Mouse (Mus musculus) mouse trophoblast stem cell (cell line): ENCODE data around the gene Necab3.

Experiments used
- in situ Hi-C, 2 experiments: fragments of 300-500 bp; cut with MseI, MboI; formaldehyde crosslinking; loops; 2 replicates in 1 of 2; 3 replicates in 1 of 2; pipeline ENCODE4 v1.15.1; 2025

The Necab3 gene

DNA sequence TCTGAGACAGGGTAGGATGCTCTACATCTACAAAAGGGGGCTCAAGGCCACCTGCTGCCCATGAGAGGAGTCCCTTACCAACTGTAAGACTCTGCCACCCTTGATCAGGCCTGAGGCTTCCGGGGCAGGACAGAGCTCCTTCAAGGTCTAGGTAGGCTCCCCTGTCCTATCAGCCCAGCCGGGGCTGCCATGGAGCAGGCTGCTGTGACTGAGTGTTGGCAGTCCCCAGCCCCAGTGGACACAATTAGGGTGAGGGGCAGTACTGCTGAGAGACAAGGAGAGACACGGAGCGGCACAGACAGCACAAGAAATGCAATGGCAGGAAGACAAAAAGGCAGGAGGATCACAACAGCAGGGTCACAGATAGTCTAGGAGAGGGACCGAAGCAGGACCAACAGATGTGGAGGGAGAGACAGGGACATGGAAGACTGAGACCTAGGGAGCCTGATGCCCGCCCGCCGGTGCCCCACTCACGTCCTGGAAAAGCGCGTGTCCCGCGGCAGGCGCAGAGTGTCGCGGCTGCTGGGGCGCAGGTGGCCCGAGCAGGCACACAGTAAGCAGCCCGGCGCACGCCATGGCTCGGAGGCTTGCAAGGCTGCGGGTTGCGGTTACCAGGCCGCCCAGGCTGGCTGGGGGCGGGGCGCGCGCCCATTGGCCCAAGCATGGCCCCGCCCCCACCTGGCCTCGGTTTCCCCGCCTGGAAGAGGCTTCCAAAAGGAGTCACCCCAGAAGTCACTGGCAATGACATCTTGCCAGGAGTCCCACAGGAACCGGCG lies at the start of gene Necab3:
Necab3 (minus strand) TSS at position 627 of the 776 bp plus-strand sequence.
- in situ Hi-C loops: no loop called here

DNA sequence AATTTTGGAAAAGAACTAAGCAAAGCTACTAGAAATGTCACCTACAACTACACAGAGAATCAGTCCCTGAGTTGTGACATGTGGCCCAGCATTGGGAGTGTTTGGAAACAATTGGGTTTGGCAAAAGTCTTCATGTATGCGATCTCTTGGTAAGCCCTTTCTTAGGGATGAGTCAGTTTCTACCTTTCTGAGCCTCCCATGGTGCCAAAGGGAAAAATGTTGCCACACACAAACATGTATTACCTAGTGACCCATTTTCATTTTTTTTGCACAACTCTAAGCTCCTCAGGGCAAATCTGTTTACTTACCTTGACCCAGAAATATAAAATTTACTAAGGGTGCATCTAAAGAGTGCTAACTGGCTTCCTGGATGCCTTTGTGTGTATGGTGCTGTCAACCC lies 48.3 kb upstream of the Necab3 start:
- in situ Hi-C loops: no loop called here

DNA sequence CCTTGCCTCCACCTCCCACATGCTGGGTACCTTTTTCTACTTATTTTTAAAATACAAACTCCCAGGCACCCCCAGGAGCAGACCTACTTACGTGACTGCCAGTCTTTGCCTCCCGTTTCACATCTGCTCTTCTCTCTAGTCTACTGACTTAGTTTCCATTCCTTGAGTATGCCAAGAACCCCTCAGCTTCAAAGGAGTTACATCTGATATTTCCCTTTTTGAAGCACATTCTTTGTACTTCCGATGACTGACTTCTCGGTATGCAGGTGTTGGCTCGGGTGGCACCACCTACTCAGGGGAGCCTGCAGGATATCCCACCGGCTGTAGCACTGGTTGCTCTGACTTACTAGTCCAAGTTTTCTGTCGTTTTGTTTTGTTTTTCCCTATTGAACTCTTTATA lies 45.5 kb upstream of the Necab3 start:
- in situ Hi-C loops: no loop called here

DNA sequence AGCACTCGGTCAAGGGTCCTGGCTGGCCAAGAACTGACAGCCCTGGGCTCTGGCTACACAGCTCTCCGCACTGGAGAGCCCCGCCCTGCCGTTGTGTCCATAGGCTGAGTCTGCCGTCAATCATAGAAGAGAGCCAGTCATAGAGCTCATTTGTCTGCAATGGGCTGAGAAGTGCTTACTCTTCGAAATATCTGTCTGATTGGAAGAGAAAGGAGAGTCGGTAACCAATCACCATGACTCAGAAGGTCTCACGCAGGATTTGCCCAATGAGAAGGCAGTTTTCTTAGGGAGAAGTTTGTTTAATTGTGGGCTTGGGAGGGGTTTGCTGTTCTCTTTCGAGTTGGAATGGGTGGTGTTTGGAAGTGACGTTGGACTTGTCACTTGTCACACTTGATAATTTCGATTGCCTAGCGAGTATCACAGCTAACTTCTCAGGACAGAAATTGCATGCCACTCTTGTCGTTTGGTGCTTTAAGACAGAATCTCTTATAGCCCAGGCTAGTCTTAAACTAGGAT lies 45.0 kb upstream of the Necab3 start, which contains the start of gene Pxmp4:
Pxmp4 (minus strand) TSS at position 71 of the 516 bp plus-strand sequence.
- in situ Hi-C loops: no loop called here

DNA sequence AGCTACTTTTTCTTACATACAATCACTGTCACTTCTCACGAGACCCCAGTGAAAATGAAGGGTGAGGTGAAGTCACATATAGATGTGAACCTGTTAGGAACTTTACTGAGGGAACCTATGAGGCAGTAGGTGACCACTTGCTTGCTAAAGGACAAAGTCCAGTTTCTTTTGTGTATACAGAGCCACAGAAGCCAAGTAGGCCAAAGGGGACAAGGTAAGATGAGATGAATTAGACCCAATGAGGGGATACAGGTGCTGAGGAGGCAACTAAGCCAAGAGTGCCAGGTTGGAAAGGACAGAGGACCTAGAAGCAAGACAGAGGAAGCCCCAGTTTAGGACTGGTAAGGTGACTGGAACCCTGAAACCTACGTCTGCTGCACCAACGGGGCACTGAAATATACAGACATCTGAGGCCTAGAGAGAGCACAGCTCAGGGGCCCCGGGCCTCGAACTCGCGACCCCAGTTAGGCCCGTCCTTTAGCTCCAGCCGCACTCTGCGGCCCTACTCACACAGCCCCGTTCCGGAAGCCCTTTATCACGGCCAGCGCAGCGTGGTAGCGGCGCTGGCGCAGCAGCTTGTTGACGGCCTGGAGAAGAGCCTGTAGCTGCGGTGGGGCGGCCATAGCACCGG lies 44.4 kb upstream of the Necab3 start:
- in situ Hi-C loops: no loop called here

DNA sequence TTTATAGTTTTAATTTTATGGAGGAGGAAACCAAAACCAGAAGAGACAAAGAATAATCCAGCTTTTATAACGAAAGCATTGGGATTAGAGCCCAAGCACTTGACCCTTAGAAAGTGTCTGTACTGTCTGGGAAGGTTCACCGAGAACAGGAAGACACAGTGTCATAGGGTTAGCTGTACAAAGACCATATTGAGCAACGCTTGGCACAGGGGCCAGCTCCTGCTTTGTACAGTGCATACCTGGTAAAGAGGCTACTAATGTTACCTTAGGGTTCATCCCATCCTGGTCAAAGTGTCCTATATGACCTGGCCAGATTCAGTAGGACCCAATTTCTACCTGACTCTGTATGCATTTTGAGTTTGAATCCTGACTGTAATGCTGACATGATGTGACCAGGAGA lies 42.6 kb upstream of the Necab3 start:
- in situ Hi-C loops: no loop called here

DNA sequence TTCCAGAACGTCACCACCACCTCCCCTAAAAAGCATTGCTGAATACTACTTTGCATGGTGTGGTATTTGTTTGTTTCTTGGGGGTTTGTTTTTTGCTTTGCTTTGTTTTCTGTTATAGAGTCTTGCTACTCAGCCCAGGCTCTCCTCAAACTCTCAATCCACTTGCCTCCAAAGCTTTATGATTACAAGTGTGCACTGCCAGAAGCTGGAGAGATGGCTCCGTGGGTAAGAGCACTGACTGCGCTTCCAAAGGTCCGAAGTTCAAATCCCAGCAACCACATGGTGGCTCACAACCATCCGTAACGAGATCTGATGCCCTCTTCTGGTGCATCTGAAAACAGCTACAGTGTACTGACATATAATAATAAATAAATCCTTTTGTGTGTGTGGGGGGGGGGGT lies 41.9 kb upstream of the Necab3 start:
- in situ Hi-C loops: no loop called here

DNA sequence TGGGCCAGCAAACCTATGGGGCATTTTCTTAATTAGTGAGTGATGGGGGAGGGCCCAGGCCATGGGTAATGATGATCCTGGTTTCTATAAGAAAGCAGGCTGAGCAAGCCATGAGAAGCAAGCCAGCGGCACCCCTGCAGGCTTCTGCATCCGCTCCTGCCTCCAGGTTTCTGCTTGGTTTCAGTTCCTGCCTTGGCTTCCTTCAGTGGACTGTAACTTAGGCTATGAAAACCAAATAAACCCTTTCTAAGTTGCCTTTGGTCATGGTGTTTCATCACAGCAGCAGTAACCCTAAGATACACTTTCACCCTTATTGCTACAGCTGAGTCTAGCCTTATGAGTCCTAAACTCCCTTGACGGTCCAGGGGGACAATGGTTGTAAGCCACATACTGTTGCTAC lies 38.7 kb upstream of the Necab3 start:
- in situ Hi-C loops: no loop called here

DNA sequence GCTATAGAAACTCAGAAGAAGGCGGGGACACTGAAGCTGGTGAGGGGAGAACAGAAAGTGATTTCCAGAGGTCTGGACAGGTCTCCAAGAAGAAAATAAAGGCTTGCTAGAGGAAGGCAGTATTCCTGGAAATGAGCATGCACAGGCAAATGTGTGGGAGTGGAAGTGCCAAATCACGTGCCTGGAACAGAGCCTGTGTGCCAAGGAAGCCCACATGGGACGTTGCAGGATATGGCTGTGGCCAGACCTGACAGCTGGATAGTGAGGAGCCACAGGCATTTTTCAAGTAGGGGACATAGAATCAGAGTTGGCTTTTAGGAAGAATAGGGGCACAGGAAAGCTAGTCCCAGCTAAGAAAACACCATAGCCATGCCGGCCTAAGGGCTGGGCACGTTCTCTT lies 37.1 kb upstream of the Necab3 start:
- in situ Hi-C loops: no loop called here

DNA sequence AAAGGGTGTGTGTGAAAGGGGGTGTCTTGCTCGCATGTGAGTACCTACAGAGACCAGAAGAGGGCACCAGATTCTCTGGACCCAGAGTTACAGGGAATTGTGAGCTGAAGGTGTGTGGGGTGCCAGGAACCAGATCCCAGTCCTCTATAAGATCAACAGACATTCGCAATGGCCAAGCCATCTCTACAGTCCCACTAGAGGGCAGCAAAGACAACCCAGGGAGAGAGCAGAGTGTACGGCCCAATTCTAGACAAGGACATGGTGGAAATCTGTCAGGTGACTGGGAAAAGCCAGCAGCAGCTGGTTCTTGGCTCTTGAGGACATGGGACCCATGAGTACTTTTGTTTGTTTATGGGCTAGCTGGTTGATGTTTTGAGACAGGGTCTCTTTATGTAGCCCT lies 34.3 kb upstream of the Necab3 start:
- in situ Hi-C loops: no loop called here

DNA sequence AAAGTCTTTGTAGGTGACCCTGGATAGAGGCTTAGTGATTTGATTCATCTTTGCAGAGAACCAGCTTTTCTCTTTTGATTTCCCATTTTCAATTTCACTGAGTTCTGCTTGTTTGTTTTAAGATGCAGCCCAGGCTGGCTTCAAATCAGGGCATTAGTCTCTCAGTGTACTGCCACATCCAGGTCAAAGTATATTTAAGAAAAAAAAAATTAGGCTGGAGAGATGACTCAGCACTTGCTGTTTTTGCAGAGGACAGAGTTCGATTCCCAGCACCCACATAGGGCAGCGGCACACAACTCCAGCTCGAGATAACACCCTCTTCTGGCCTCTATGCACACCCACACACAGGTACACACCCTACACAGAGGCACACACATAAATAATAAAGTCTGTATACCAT lies 32.5 kb upstream of the Necab3 start:
- in situ Hi-C loops: no loop called here

DNA sequence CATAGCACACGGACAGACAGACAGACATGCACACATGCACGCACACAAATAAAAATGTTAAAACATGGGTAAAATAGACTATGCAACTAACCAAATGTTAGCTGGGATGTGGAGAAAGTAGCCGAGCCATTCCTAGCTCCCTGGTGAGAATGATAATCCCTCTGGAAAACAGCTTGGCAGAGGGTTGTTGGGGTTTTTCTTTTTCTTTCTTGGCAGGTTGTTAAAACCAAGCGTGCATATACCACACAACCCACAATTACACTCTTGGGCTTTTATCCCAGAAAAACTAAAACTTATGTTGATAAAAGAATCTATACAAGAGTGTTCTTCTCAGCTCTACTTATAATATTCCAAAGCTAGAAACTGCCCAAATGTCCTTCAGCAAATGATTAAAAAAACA lies 30.4 kb upstream of the Necab3 start:
- in situ Hi-C loops: loop anchor here in 1 of 2 experiments (10.0 kb wide), 1 partner anchor 174 kb away; no protein-coding TSS in a partner anchor

DNA sequence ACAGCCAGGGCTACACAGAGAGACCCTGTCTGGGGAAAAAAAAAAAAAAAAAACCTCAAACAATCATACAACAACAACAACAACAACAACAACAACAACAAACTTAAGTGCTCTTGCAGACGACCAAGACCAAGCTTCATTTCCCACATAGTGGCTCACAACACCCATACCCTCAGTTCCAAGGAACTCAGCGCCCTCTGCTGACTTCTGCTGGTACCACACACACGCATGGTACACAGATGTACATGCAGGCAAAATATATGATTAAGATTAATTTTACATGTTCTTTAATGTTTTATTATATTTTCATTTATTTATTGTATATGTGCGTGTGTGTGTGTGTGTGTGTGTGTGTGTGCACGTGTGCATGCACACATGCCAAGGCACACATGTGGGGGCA lies 27.7 kb upstream of the Necab3 start:
- in situ Hi-C loops: loop anchor here in 1 of 2 experiments (10.0 kb wide), 1 partner anchor 172 kb away; no protein-coding TSS in a partner anchor

DNA sequence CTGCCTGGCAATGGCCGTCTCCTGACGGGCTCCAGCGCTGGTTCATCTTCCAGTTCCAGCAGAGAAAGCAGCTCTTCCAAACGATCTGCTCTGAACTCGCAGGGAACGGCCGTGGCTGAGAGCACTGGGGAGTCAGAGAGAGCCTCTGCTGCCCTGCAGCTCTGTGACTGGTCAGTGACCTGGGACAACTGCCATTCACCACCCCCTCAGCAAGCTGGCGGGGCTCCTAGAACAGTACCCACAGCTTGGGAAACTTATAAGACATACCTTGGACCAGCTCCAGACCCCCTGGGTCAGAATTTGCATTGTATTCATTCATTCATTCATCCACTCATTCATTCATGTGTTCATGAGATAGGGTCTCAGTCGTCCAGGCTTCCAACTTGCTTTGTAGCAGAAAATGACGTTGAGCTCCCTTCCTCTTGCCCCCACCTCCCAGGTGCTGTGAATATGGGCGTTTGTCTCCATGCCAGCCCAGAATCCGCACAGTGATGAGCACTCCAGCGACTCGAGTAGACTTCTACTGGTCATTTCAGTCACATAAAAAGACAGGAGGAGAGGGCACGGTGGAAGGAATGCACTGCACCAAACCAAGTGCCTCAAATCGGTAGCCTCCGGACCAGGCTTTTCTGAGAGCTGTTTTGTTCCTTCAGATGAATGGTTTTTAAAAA lies 26.4 kb upstream of the Necab3 start:
- in situ Hi-C loops: loop anchor here in 1 of 2 experiments (10.0 kb wide), 1 partner anchor 170 kb away; no protein-coding TSS in a partner anchor

DNA sequence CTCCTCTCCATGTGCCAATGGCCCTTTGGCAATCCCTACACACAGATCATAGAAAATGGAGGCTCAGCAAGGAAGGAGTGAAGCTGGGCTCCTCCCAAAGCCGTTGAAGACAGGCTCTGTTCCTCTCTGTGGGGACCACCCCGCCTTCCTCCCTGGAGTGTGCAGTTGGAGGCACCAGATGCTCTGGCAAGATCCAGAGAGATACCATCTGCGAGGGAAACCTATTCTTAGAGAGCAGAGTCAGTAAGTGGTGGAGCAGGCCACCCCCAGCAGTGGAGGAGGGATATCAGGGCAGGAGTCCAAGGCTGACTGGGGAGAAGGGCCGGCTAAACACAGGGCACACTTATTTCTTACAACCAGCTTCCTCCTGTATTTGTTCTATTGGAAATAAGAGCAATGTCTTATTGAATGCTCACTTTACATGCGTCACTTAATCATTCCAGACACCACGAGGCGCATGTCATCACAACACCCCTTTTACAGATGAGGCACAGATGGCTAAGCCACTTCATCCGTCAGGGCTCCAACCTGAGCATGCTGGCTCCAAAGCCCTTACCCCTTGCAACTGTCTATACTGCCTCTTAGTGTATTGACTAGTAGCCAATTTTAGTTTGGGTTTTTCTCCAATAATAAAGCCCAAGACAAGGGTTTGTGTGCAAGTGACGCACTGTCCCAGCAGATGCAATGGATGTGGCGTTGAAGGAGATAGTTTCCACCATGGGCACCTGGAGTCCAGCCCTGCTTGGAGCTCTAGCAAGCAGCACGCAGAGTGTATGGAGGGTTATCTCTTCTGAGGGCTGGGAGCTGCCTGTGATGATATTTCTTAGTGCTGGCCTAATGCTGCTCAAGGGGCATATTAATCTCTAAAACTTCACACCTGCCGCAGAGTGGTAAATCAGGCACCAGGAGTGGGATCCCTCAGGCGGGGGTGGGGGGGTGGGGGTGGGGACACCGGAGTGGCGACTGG lies 25.5 kb upstream of the Necab3 start:
- in situ Hi-C loops: loop anchor here in 1 of 2 experiments (10.0 kb wide), 1 partner anchor 169 kb away; no protein-coding TSS in a partner anchor

DNA sequence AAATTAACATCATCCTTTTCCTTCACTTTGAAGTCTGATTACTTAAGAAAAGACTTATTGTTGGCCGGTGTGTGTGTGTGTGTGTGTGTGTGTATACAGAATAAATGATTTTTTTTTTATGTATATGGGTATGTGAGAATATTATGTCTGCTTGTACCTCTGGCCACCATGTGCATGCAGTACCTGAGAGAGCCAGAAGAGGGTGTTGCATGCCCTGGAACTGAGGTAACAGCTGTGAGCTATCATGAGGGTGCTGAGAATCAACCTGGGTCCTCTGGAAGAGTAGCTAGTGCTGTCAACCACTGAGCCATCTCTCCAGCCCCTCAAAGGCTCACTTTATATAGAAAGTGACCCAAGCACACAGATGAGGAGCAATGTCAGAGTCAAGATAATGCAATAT lies 22.7 kb upstream of the Necab3 start:
- in situ Hi-C loops: loop anchor here in 1 of 2 experiments (10.0 kb wide), 1 partner anchor 167 kb away; no protein-coding TSS in a partner anchor

DNA sequence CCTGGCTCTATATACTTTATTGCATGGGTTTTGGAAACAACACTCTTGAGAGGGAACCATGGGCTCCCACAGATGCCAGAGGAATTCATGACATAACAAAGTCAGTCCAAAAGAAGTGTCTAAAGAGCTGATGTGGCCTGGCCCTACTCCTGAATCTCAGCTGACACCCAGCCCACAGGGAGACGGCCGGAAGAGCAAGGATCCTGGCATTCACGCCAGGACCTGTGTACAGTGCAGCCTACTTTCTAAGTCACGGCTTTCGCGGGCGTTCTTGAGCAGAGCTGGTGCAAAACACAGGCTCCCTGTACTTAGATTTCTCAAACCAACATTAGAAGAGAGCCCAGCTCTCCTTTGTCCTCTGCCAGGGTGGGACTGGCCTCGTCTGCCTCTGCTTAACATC lies 21.9 kb upstream of the Necab3 start:
- in situ Hi-C loops: loop anchor here in 1 of 2 experiments (10.0 kb wide), 1 partner anchor 166 kb away; no protein-coding TSS in a partner anchor

DNA sequence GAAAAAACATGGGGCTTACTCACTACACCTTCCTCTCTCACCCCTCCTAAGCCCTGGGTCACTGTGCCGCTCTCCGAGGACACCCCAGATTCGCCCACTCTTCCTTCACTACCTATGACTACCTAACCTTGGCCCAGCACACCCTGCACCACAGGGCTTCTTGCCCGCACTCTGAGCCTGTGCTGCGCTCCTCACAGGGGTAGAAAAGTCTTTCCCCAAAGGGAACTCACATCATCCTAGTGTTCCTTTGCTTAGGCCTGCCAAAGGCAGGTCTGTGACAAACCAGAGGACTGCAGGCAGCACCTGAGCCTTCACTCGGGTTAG lies 19.0 kb upstream of the Necab3 start:
- in situ Hi-C loops: no loop called here

DNA sequence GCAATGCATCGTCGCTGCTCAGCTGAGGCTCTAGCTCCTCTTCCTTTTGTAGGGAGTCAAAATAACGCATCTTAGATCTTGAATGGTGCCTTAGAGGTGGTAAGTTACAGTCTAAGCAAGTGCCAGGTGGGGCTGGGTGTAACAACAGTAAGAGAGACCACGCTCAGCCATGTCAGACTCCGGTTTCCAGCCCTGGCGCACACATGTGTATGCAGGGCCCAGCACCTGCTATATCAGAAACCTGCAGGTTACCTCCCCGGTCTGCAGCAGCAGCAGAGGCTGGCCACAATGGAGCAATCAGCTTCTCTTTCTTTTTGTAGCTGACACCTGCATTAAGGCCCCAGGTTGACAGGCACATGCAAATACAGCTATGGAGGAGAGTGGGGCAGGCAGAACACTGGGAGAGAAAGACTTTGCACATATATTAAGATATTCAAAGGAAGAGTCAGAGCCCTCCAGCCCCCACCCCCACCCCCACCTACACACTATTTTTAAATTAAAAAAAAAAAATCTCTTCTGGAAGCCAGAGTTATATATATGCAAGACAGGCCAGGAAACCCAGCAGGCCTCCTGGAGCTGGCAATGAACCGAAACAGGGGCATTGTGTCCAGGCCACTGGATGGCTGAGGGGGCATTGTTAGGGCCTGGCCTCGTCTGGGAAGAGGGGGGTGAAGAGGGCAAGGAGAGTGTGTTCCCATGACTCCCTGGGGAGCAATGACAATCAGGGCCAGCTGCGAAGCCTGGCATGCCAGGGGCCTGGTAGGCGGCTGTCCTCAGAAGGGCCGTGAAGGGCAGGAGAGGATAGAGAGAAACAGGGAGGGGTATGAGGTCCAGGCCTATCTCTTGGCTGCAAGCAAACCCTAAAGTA lies 18.4 kb upstream of the Necab3 start:
- in situ Hi-C loops: no loop called here

DNA sequence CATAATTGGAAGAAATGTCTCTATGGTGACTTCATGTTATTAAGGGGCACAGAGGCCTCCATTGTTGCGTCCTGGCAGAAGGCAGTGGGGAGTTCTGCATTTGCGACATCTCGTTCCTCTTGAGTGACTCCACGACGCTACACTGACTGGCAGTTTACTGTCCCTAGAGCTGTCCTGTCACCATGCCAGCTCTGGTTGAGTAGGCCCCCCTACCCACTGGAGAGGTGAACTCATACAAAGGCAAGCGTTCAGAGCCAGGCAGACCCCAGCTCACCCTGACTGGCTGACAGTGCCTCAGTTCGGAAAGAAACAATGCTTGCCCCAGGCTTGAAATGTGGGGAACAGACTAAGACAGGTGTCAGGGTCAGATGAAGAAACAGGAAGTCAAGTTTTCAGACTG lies 15.6 kb upstream of the Necab3 start:
- in situ Hi-C loops: no loop called here
